Mouse (Mus musculus) thymus, adult 2 months (tissue): ENCODE measurements around the gene Btc.

ENCODE experiments used
- CTCF ChIP-seq: fragments of 200-500 bp; IDR thresholded peaks from 2 replicates; pipeline ENCODE4 v1.5.1; 2012; ENCODE audit warnings: mild to moderate bottlenecking, control low read depth, low read length, moderate library complexity, borderline replicate concordance; ENCODE audit not compliant: control insufficient read depth, poor library complexity, insufficient read depth; ENCODE audit errors: extremely low read depth
- POLR2A ChIP-seq: fragments of 200-500 bp; IDR thresholded peaks from 2 replicates; pipeline ENCODE4 v1.6.1; 2012; ENCODE audit warnings: mild to moderate bottlenecking, low read length, control low read depth, moderate library complexity; ENCODE audit not compliant: control insufficient read depth, poor library complexity, insufficient read depth; ENCODE audit errors: extremely low read depth

DNA sequence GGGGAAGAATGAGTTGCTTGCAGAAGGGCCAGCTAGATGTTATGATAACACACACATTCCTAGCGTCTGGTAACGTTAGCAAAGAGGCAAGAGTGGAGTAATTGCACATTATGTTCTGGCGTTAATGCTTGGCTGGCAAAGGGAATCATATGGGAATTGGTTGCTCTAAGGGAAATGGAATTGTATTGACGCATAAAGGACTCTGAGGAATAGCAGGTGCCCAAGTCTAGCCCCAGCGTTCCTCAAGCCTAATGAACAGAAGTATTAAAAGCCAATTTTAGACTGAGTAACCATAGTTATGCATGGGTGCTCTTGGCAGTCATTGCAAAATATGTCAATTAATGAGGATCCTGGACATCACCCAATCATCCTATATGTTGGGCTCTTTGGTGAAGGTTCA, 50.1 kb downstream of the Btc start:
- TF ChIP-seq CTCF: no peak
- no peak for TF ChIP-seq POLR2A
